Mouse (Mus musculus) macrophage (primary cell): ENCODE measurements around the gene Col4a3. TPM values are rescaled to one million over a fixed set of nuclear protein-coding genes. Genes with fewer than 3 reads are reported as not detected.

ENCODE experiments used
- H3K27ac ChIP-seq: fragments of 350-480 bp; formaldehyde crosslinking; 2 replicates; pipeline ENCODE4 v1.9.0; 2021
- H3K36me3 ChIP-seq: fragments of 350-480 bp; formaldehyde crosslinking; 2 replicates; pipeline ENCODE4 v1.9.0; 2021; ENCODE audit errors: inconsistent target
- H3K4me3 ChIP-seq: fragments of 350-480 bp; formaldehyde crosslinking; 2 replicates; pipeline ENCODE4 v1.9.0; 2021; ENCODE audit errors: inconsistent target
- H3K79me2 ChIP-seq: fragments of 350-480 bp; formaldehyde crosslinking; 2 replicates; pipeline ENCODE4 v1.9.0; 2021; ENCODE audit errors: inconsistent target
- WGBS: methylation state at CpG from one replicate; pipeline ENCODE4 v1.1.7; 2026; ENCODE audit warnings: inconsistent platforms; ENCODE audit not compliant: missing documents; 5-methylcytosine and 5-hydroxymethylcytosine counted together
- polyA plus RNA-seq: library from polyadenylated mRNA; stranded (reverse); fragments of 250-400 nt; gene quantifications from 3 replicates; pipeline ENCODE4 v1.2.4, GENCODE M21; 2018; ENCODE audit warnings: inconsistent platforms

Col4a3 gene
- polyA plus RNA-seq, 1 experiment from 2014 or later = not detected

GRCm38 (mm10) chr1:82577915-82578314 lies 8.8 kb upstream of the Col4a3 start:
- Histone ChIP-seq H3K27ac (no peak overlapping the region), H3K36me3 (no peaks in the 10 kb centered on the region), H3K79me2 (no peaks in the 10 kb centered on the region), H3K4me3 (no peak overlapping the region)
- 82% methylated on average over 3 of the region's 3 CpGs for WGBS

- 76% methylated on average over 4 of the region's 4 CpGs for WGBS
- Histone ChIP-seq H3K79me2 (no peaks in the 10 kb centered on the region), H3K4me3 (no peak overlapping the region), H3K36me3 (no peaks in the 10 kb centered on the region), H3K27ac (no peak overlapping the region)
Measured at GRCm38 (mm10) chr1:82578320-82578719, 8.4 kb upstream of the Col4a3 start.

- Histone ChIP-seq H3K36me3 (no peaks in the 10 kb centered on the region), H3K79me2 (no peaks in the 10 kb centered on the region), H3K4me3 (no peak overlapping the region), H3K27ac (no peak overlapping the region)
- 86% methylated on average over 7 of the region's 7 CpGs for WGBS
Measured at GRCm38 (mm10) chr1:82585981-82586380, 740 bp upstream of the Col4a3 start.

GRCm38 (mm10) chr1:82590266-82590665 lies 3.5 kb downstream of the Col4a3 start:
- WGBS = 56% methylated on average over 3 of the region's 4 CpGs
- H3K4me3 ChIP-seq = no peak overlapping the region
- no peaks in the 10 kb centered on the region for H3K36me3 ChIP-seq
- H3K79me2 ChIP-seq = no peaks in the 10 kb centered on the region
- no peak overlapping the region for H3K27ac ChIP-seq

- Histone ChIP-seq H3K27ac (no peak overlapping the region), H3K79me2 (no peaks in the 10 kb centered on the region), H3K36me3 (no peaks in the 10 kb centered on the region), H3K4me3 (no peak overlapping the region)
- 76% methylated on average over 6 of the region's 6 CpGs for WGBS
Measured at GRCm38 (mm10) chr1:82596864-82597596, 10.3 kb downstream of the Col4a3 start.

GRCm38 (mm10) chr1:82603198-82603950 lies 16.7 kb downstream of the Col4a3 start:
- Histone ChIP-seq H3K27ac (no peak overlapping the region), H3K79me2 (no peaks in the 10 kb centered on the region), H3K36me3 (no peaks in the 10 kb centered on the region), H3K4me3 (no peak overlapping the region)
- 83% methylated on average over 7 of the region's 7 CpGs for WGBS

GRCm38 (mm10) chr1:82605347-82605746 lies 18.6 kb downstream of the Col4a3 start:
- WGBS = 87% methylated on average over 7 of the region's 7 CpGs
- Histone ChIP-seq H3K79me2 (no peaks in the 10 kb centered on the region), H3K4me3 (no peak overlapping the region), H3K36me3 (no peaks in the 10 kb centered on the region), H3K27ac (no peak overlapping the region)

- WGBS = 91% methylated on average over 7 of the region's 7 CpGs
- Histone ChIP-seq H3K4me3 (no peak overlapping the region), H3K79me2 (no peaks in the 10 kb centered on the region), H3K27ac (no peak overlapping the region), H3K36me3 (no peaks in the 10 kb centered on the region)
Measured at GRCm38 (mm10) chr1:82605856-82606255, 19.1 kb downstream of the Col4a3 start.

GRCm38 (mm10) chr1:82608646-82609262 lies 22.0 kb downstream of the Col4a3 start:
- Histone ChIP-seq H3K27ac (no peak overlapping the region), H3K4me3 (no peak overlapping the region), H3K36me3 (no peaks in the 10 kb centered on the region), H3K79me2 (no peaks in the 10 kb centered on the region)
- WGBS = 79% methylated on average over 9 of the region's 9 CpGs

GRCm38 (mm10) chr1:82612061-82612660 lies 25.4 kb downstream of the Col4a3 start:
- H3K27ac ChIP-seq = no peak overlapping the region
- H3K79me2 ChIP-seq = no peaks in the 10 kb centered on the region
- 94% methylated on average over 9 of the region's 9 CpGs for WGBS
- H3K36me3 ChIP-seq = no peaks in the 10 kb centered on the region
- H3K4me3 ChIP-seq = no peak overlapping the region

GRCm38 (mm10) chr1:82618001-82618400 lies 31.3 kb downstream of the Col4a3 start:
- Histone ChIP-seq H3K27ac (no peak overlapping the region), H3K4me3 (no peak overlapping the region), H3K79me2 (no peaks in the 10 kb centered on the region), H3K36me3 (no peaks in the 10 kb centered on the region)
- WGBS = 77% methylated on average over 5 of the region's 5 CpGs

- Histone ChIP-seq H3K36me3 (no peaks in the 10 kb centered on the region), H3K27ac (no peak overlapping the region), H3K79me2 (no peaks in the 10 kb centered on the region), H3K4me3 (no peak overlapping the region)
- WGBS = 74% methylated on average over 5 of the region's 5 CpGs
Measured at GRCm38 (mm10) chr1:82618592-82618991, 31.9 kb downstream of the Col4a3 start.

- no peaks in the 10 kb centered on the region for H3K36me3 ChIP-seq
- H3K27ac ChIP-seq = no peak overlapping the region
- no peaks in the 10 kb centered on the region for H3K79me2 ChIP-seq
- H3K4me3 ChIP-seq = no peak overlapping the region
- 84% methylated on average over 5 of the region's 5 CpGs for WGBS
Measured at GRCm38 (mm10) chr1:82619981-82620380, 33.3 kb downstream of the Col4a3 start.

- 76% methylated on average over 6 of the region's 6 CpGs for whole genome bisulfite sequencing
- Histone ChIP-seq H3K79me2 (no peaks in the 10 kb centered on the region), H3K36me3 (no peaks in the 10 kb centered on the region), H3K4me3 (no peak overlapping the region), H3K27ac (no peak overlapping the region)
Measured at GRCm38 (mm10) chr1:82624934-82625333, 38.2 kb downstream of the Col4a3 start.

- Histone ChIP-seq H3K27ac (no peak overlapping the region), H3K4me3 (no peak overlapping the region), H3K36me3 (no peaks in the 10 kb centered on the region), H3K79me2 (no peaks in the 10 kb centered on the region)
- 54% methylated on average over 2 of the region's 2 CpGs for WGBS
Measured at GRCm38 (mm10) chr1:82625474-82625873, 38.8 kb downstream of the Col4a3 start.
